Mouse (Mus musculus) gastrocnemius, postnatal 4 days (tissue): ENCODE results near the gene Myct1. TPM values are rescaled to one million over a fixed set of nuclear protein-coding genes. Genes with fewer than 3 reads are reported as not detected.

Experiments
- DNase-seq, 2 experiments: peaks; one replicate each; pipeline ENCODE4 v3.0.0; 2021 to 2022; ENCODE audit warnings: low spot score in 2 of 2, mixed read lengths in 2 of 2
- long read RNA-seq, 2 experiments: library from polyadenylated mRNA; stranded (forward); transcript quantifications; one replicate each; pipeline ENCODE4 v2.0.0; 2021
- total RNA-seq, 2 experiments: library from RNA; stranded (reverse); gene quantifications; 2 replicates each; pipeline ENCODE4 v1.2.3; 2021

Gene Myct1
- total RNA-seq, result 1 to 10 TPM; 7.7 to 8.0 TPM
- long read RNA-seq, experiment 1, transcript Myct1-201 (2 exons, 2,845 nt), result major isoform, 6 of 6 reads
- long read RNA-seq, experiment 1, partial matches to known transcripts, result 0 of 6 reads
- long read RNA-seq, experiment 1, other reads (novel, unspliced or antisense), result 0 of 6 reads
- long read RNA-seq, experiment 2, transcript Myct1-201 (2 exons, 2,845 nt), result major isoform, 8 of 8 reads
- long read RNA-seq, experiment 2, partial matches to known transcripts, result 0 of 8 reads
- long read RNA-seq, experiment 2, other reads (novel, unspliced or antisense), result 0 of 8 reads

GRCm38 (mm10) chr10:5593464-5593863, at the start of gene Myct1:
Gene Myct1, plus strand, starts transcription at chr10:5593775.
- no peak for DNase-seq

GRCm38 (mm10) chr10:5546428-5546827, 47.1 kb upstream of the Myct1 start:
- no peak for DNase-seq

GRCm38 (mm10) chr10:5547769-5548168, 45.8 kb upstream of the Myct1 start:
- no peak for DNase-seq

- no peak for DNase-seq
Measured at GRCm38 (mm10) chr10:5548651-5549050, 44.9 kb upstream of the Myct1 start.

- no peak for DNase-seq
Measured at GRCm38 (mm10) chr10:5549871-5550167, 43.8 kb upstream of the Myct1 start.

GRCm38 (mm10) chr10:5550168-5551021, 43.2 kb upstream of the Myct1 start:
- peak in 1 of 2 experiments; percentile 20 for DNase-seq

GRCm38 (mm10) chr10:5551382-5551781, 42.2 kb upstream of the Myct1 start, which contains the start of gene Syne1:
Gene Syne1, minus strand, starts transcription at chr10:5551482.
- no peak for DNase-seq

GRCm38 (mm10) chr10:5554941-5555340, 38.6 kb upstream of the Myct1 start:
- DNase-seq, result no peak

- no peak for DNase-seq
Measured at GRCm38 (mm10) chr10:5558808-5559207, 34.8 kb upstream of the Myct1 start.

GRCm38 (mm10) chr10:5560526-5560925, 33.0 kb upstream of the Myct1 start:
- no peak for DNase-seq

- DNase-seq, result no peak
Measured at GRCm38 (mm10) chr10:5561706-5562105, 31.9 kb upstream of the Myct1 start.

GRCm38 (mm10) chr10:5568991-5569390, 24.6 kb upstream of the Myct1 start:
- DNase-seq, result no peak

GRCm38 (mm10) chr10:5570059-5570458, 23.5 kb upstream of the Myct1 start:
- no peak for DNase-seq

- no peak for DNase-seq
Measured at GRCm38 (mm10) chr10:5571332-5571731, 22.2 kb upstream of the Myct1 start.

GRCm38 (mm10) chr10:5573328-5573727, 20.2 kb upstream of the Myct1 start:
- DNase-seq, result no peak

- no peak for DNase-seq
Measured at GRCm38 (mm10) chr10:5591061-5591460, 2.5 kb upstream of the Myct1 start.

GRCm38 (mm10) chr10:5591996-5592395, 1.6 kb upstream of the Myct1 start:
- DNase-seq, result no peak

GRCm38 (mm10) chr10:5594457-5594856, 882 bp downstream of the Myct1 start:
- no peak for DNase-seq

- no peak for DNase-seq
Measured at GRCm38 (mm10) chr10:5596559-5596958, 3.0 kb downstream of the Myct1 start.

GRCm38 (mm10) chr10:5600123-5600522, 6.5 kb downstream of the Myct1 start:
- DNase-seq, result peak; percentile 23 to 54

- no peak for DNase-seq
Measured at GRCm38 (mm10) chr10:5603512-5603911, 9.9 kb downstream of the Myct1 start.

GRCm38 (mm10) chr10:5604371-5604770, 10.8 kb downstream of the Myct1 start:
- no peak for DNase-seq

- no peak for DNase-seq
Measured at GRCm38 (mm10) chr10:5608874-5609273, 15.3 kb downstream of the Myct1 start.
